Mouse (Mus musculus) retina, embryonic 14.5 days (tissue): Measurements from ENCODE around the gene Fbxo11.
"Not testable (repeated sequence)": the region's sequence is repeated elsewhere in the genome, so short reads cannot be mapped to it uniquely, and the experiment has no call there.

Experiments used
- DNase-seq: peaks from one replicate; pipeline ENCODE4 v3.0.0-alpha.2; 2015; ENCODE audit warnings: low spot score

Fbxo11 gene

DNA sequence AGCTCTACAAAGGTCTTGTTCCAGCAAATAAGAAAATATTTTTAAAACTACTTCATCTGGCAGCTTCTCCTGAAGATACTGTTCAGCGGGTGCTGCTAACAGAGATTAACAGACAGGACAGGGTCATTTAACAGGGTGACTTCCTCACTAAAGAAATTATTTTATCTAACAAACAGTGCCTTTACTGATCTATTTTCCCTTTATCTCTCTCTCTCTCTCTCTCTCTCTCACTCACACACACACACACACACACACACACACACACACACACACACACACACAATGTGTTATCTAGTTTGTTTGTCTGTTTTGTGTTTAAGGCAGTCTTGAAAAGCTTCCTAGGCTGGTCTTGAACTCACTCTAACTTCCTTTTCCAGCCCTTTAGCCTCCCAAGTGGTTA is 50.6 kb downstream of the Fbxo11 start:
- no peak for DNase-seq

GRCm38 (mm10) chr17:88006956-88007355 is 58.1 kb downstream of the Fbxo11 start:
- DNase-seq: no peak

- DNase-seq: no peak
These were observed 60.2 kb downstream of the Fbxo11 start for GRCm38 (mm10) chr17:88004892-88005291.

GRCm38 (mm10) chr17:87997808-87998207 is 67.3 kb downstream of the Fbxo11 start:
- no peak for DNase-seq

- DNase-seq: no peak
These were observed 71.8 kb downstream of the Fbxo11 start for GRCm38 (mm10) chr17:87993338-87993737.

DNA sequence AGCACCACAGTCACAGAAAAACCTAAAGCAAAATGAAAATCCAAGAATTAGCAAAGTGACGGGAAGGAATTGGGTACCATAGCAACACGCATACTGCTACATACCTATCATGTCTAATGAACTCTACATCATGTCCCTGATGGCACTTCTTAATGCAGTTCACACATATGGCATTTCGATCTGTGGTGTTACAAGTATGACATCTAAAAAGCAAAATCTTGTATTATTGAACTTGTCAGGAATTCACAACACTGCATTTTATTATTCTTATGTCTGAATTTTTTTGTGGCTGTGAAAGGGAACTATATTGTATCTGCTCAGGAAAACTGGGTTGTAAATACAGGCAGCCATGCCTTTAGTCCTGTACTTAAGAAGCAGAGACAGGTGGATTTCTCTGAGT is 72.9 kb downstream of the Fbxo11 start:
- no peak for DNase-seq

DNA sequence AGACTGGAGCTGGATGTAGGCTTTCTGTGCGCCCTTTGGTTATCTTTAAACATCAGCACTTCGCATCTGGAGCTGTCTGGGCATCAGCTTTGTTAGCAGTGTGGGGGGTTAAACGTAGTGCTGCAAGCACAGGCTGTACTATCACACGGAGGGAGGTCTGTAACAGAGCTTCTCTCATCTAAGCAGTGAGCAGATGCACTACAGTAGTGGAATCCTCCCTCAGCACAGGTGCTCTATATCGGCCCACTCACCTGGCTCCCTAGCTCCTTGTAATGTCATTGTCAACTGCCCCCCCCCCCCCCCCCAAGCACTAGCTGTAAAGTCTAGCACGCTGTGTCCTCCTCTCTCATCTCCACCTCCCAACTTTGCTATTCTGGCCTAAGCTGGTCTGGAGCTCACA is 77.6 kb downstream of the Fbxo11 start:
- no peak for DNase-seq

GRCm38 (mm10) chr17:87985916-87986315 is 79.2 kb downstream of the Fbxo11 start:
- no peak for DNase-seq

GRCm38 (mm10) chr17:87984440-87985214 is 80.5 kb downstream of the Fbxo11 start:
- DNase-seq: no peak

DNA sequence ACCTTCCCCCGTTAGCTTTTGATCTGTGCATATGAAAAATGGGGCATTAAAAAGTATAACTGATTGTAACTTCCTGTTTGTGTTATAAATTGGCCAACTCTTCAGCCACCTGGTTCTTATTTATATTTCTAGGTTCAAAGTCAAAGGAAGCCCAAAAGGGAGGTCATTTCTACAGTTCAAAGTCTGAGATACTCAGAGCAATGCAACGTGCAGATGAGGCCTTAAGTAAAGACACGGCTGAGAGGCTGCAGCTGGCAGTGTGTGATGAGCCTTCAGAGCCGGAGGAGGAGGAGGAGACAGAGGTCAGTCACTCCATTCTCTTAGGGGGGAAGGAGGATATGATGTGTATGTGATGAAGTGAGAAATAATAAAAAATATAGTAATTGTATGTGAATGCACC is 81.8 kb downstream of the Fbxo11 start:
- no peak for DNase-seq

- no peak for DNase-seq
These were observed 83.0 kb downstream of the Fbxo11 start for GRCm38 (mm10) chr17:87982112-87982511.

GRCm38 (mm10) chr17:87979696-87980095 is 85.4 kb downstream of the Fbxo11 start:
- DNase-seq: not testable (repeated sequence)

- DNase-seq: not testable (repeated sequence)
These were observed 88.2 kb downstream of the Fbxo11 start for GRCm38 (mm10) chr17:87976927-87977326.

DNA sequence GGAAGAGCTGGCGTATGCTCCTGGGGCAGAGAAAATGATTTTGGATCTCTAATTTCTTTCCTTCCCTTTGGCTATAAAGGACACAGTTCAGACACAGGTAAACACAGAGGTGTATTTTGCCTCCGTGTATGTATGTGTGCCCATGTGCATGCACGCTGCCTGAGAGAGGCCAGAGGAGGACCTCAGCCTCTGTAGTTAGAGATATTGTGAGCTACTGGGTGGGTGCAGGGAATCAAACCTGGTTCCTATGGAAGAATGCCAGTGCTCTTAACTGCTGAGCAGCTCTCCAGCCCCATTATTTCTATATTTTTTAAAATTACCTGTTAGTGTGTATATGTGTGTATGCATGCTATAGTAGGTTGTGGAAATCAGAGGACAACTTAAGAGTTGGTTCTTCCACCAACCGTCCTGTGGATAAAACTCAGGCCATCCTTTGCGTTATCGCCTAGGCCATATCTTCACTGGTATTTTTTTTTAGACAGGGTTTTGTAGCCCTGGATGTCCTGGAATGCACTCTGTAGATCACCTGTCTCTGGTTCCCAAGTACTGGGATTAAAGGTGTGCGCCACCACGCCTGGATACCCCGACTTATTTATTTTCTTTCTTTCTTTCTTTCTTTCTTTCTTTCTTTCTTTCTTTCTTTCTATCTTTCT is 88.8 kb downstream of the Fbxo11 start:
- DNase-seq: no peak

DNA sequence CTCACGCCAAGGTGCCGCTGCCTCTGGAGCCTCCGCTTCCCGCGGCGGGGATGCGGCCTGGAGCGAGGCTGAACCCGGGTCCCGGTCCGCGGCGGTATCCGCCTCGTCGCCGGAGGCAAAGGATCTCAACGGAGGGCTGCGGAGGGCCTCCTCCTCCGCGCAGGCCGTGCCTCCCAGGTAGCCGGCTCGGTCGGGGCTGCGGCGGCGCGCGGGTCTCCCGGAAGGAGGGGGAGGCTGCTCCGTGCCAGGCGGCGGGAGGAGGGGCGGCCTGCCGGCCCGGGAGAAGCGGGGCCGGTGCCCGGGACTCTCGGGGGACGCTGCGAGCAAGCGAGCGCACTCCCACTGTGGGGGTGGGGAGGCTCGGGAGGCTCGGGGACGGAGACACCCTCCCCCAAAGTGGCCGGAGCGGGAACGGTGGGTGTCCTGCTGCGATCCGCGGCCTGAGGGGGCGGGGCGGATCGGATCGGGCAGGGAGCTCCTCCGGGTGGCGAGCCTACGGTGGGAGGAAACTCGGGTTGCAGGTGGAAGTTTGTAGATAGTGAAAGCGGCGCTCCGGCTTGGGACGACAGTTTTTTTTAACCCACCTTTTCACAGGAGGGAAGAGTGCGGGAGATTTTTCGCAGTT is 89.8 kb downstream of the Fbxo11 start:
- peak; percentile 65 for DNase-seq

GRCm38 (mm10) chr17:87974629-87975228 is 90.4 kb downstream of the Fbxo11 start, which contains the start of gene Msh6:
Gene Msh6, plus strand, starts transcription at chr17:87975062.
- peak; percentile 96 for DNase-seq

DNA sequence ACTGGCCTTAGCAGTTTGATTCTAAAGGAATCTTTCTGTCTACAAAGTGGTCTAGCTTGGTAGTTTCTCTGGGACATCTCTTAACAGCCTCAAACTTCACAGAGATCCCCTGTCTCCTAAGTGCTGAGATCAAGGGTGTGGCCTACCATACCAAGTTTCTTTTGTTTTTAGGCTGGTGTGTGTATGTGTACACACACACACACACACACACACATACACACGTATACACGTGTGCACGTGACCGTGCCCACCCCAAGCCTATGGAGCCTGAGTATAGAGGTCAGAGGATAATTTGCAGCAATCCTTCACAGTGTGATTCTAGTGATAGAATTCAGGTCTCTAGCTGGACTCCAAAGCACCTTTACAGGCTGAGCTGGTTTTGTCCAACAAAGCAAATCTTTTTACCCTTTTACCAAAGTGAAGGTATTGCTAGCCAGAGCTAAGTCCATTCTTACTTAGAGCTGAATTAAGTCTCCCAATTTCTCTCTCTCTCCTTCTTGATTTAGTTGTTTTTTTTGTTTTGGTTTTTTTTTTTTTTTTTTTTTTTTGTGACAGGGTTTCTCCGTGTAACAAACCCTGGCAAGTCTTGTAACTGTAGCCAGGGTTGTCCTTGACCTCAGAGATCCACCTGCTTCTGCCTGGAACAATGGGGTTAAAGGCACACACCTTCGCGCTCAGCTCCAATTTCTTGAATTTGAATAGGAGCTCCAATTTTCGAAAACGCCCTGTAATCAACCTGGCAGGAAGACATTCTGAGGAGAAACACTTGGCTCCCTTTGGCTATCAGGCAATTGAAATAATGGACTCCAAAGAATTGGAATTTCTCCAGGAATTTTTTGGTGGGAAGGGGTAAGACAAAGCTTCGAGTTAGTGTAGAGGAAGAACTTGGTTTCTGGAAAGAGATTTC is 91.6 kb downstream of the Fbxo11 start:
- no peak for DNase-seq

DNA sequence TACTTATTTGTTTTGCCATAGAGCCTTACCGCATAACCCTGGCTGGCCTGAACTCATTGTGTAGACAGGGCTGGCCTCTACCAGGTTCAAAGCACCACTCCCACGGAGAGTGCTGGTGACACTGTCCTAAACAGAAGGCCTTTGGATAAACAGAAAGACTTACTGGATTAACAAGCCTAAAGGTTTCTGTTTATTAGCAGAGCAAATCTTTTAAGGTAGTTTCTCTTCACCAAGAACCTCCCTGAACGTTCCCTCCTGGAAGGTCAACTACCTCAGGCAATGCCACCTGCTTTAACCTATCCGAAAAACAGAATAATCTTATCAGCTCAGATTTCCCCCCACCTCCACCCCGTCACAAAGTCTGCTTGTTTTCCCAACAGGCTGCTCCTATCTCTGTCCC is 92.2 kb downstream of the Fbxo11 start:
- DNase-seq: no peak

DNA sequence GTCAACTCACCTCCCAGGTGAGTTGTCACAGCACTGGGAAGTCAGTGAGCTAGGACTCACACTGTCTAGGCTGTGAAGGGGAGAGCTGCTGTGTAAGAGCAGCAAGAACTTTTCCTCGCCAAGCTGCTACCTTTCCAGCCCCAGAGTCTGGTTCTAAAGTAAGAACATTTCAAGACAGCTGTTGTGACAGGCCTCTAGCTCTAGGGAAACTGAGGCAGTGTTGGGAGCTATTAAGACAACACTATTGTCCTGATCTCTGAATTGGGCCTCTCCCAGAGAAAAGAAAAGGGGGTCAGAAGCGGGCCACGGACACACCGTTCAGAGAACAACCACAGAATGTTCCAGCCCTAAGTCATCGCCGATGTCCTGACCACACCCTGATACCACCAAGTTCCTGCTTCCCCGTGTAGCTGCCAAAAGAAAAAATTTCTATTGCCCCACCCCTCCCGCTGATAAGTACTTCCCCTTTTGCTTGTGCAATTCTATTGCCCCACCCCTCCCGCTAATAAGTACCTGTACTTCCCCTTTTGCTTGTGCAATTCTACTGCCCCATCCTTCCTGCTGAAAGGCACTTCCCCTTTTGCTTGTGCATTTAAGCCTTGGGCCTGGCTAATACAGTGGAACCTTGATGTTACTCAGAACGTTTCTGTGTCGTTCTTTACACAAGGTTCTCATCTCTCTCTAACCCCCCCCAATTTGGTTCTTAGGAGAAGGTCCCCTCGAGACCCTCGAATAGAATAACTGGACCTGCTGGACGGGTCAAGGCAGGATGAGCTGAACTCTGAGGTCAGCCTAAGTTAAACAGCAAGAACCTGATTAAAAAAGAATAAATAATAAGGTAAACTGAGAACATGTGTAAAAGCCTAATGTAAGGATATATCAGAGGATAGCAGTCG is 93.1 kb downstream of the Fbxo11 start:
- DNase-seq: not testable (repeated sequence)

DNA sequence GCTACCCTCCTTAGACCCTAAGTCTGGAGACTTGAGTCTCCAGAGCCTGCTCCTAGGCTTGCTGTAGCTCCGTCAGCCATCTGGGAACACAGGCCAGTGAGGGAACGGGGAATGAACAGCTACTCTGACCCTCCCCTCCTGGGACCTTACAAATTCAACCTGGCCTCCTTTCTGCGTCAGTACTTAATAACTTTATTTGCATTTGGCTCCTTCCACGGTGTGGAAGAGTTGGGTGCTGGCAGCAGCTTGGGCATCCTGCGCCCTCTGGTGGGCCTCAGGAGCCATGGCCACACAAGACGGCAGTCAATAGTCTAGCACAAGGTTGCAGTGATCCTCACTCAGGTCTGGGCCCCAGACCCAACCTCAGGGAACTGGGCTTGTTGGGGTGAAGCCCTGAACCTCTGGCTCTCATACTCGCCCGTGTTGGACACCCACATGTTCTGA is 96.6 kb downstream of the Fbxo11 start:
- DNase-seq: not testable (repeated sequence)
